Mouse (Mus musculus): ENCODE measurements around the gene Nop2. TPM values are rescaled to one million over a fixed set of nuclear protein-coding genes. Genes with fewer than 3 reads are reported as not detected.

The Nop2 gene
- polyA plus RNA-seq, 1 experiment from 2014 or later, result 69.8 TPM

- H3K4me1 ChIP-seq (ENCODE audit: control insufficient read depth, insufficient read depth, low read length), result no peaks in the 10 kb centered on the region; the same call in 1 of the 2 replicates
- ATAC-seq (replicated peaks; ENCODE audit: insufficient number of reproducible peaks, low FRiP score, low TSS enrichment, low read depth), result peak; percentile 93
- H3K36me3 ChIP-seq (replicated peaks; ENCODE audit: control insufficient read depth, insufficient read depth, low read depth, low read length), result peaks cover 6% of the 10 kb centered on the region; the same call in 1 of the 2 replicates
Measured at GRCm38 (mm10) chr6:125145001-125145400, 13.3 kb downstream of the Nop2 start, which contains the start of gene Iffo1. Gene Iffo1 (plus strand): TSS chr6:125145241.

GRCm38 (mm10) chr6:125145479-125145951, 13.8 kb downstream of the Nop2 start:
- Histone ChIP-seq H3K4me1 (ENCODE audit: control insufficient read depth, insufficient read depth, low read length) (no peaks in the 10 kb centered on the region; the same call in 1 of the 2 replicates), H3K27me3 (ENCODE audit: control insufficient read depth, insufficient read depth, low read length) (no peaks in the 10 kb centered on the region), H3K9me3 (replicated peaks; ENCODE audit: control insufficient read depth, low read length) (no peaks in the 10 kb centered on the region), H3K9ac (replicated peaks; ENCODE audit: low read length) (peak overlapping the region; percentile 79), H3K27ac (replicated peaks; ENCODE audit: low read depth, low read length) (peak overlapping the region; percentile 82), H3K36me3 (replicated peaks; ENCODE audit: control insufficient read depth, insufficient read depth, low read depth, low read length) (peaks cover 6% of the 10 kb centered on the region; the same call in 1 of the 2 replicates), H3K4me3 (ENCODE audit: low read depth, low read length) (peak overlapping the region; percentile 76), H3K4me2 (ENCODE audit: low read depth, low read length) (peak overlapping the region; percentile 86)
- 1% methylated on average over 34 of the region's 35 CpGs for WGBS
- peak; percentile 58 for ATAC-seq (replicated peaks; ENCODE audit: insufficient number of reproducible peaks, low FRiP score, low TSS enrichment, low read depth)
- no peak for DNase-seq (ENCODE audit: low spot score)

More at GRCm38 (mm10) chr6:125145001-125145400, 13.3 kb downstream of the Nop2 start, which contains the start of gene Iffo1:
- Histone ChIP-seq H3K27ac (replicated peaks; ENCODE audit: low read depth, low read length) (peak within 1 kb of the TSS; percentile 82), H3K4me2 (ENCODE audit: low read depth, low read length) (peak within 1 kb of the TSS; percentile 86), H3K9ac (replicated peaks; ENCODE audit: low read length) (peak within 1 kb of the TSS; percentile 79), H3K4me3 (ENCODE audit: low read depth, low read length) (peak within 1 kb of the TSS; percentile 76), H3K27me3 (ENCODE audit: control insufficient read depth, insufficient read depth, low read length) (no peaks in the 10 kb centered on the region), H3K9me3 (replicated peaks; ENCODE audit: control insufficient read depth, low read length) (no peaks in the 10 kb centered on the region)
- peak; percentile 93 for DNase-seq (ENCODE audit: low spot score)
- WGBS, result under 1% methylated on average over 16 of the region's 16 CpGs

DNA sequence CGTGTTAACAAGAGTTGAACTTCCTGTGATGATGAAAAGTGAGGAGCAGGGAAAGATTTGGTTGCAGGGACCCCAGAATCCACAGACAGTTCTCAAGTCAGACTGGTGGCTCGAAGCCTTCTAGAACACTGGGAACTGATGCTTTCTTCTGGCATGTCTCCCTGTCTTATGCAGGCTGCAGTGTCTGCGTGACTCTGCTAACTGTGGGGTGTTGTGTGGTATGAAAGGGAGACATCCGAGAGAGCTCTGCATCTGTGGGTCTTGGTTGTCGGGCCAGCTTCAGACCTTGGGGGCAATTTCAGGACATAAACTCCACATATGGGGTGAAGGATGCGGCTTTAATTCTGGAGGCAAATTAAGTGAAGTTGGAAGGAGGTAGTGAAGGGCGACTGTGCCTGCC, 14.4 kb downstream of the Nop2 start:
- Histone ChIP-seq H3K27me3 (ENCODE audit: control insufficient read depth, insufficient read depth, low read length) (no peaks in the 10 kb centered on the region), H3K9ac (replicated peaks; ENCODE audit: low read length) (peak overlapping the region; percentile 79), H3K36me3 (replicated peaks; ENCODE audit: control insufficient read depth, insufficient read depth, low read depth, low read length) (peaks cover 2% of the 10 kb centered on the region; the same call in 1 of the 2 replicates), H3K4me3 (ENCODE audit: low read depth, low read length) (peak overlapping the region; percentile 76), H3K4me1 (ENCODE audit: control insufficient read depth, insufficient read depth, low read length) (no peaks in the 10 kb centered on the region; the same call in 1 of the 2 replicates), H3K4me2 (ENCODE audit: low read depth, low read length) (peak overlapping the region; percentile 86), H3K9me3 (replicated peaks; ENCODE audit: control insufficient read depth, low read length) (no peaks in the 10 kb centered on the region), H3K27ac (replicated peaks; ENCODE audit: low read depth, low read length) (no peak overlapping the region)
- DNase-seq (ENCODE audit: low spot score), result no peak
- ATAC-seq (replicated peaks; ENCODE audit: insufficient number of reproducible peaks, low FRiP score, low TSS enrichment, low read depth), result no peak
- 50% methylated on average over 7 of the region's 7 CpGs for WGBS

- H3K4me3 ChIP-seq (ENCODE audit: low read depth, low read length), result no peak overlapping the region
- H3K27me3 ChIP-seq (ENCODE audit: control insufficient read depth, insufficient read depth, low read length), result no peaks in the 10 kb centered on the region
- peaks cover 2% of the 10 kb centered on the region; the same call in 1 of the 2 replicates for H3K36me3 ChIP-seq (replicated peaks; ENCODE audit: control insufficient read depth, insufficient read depth, low read depth, low read length)
- no peak overlapping the region for H3K27ac ChIP-seq (replicated peaks; ENCODE audit: low read depth, low read length)
- H3K9ac ChIP-seq (replicated peaks; ENCODE audit: low read length), result no peak overlapping the region
- no peaks in the 10 kb centered on the region; the same call in 1 of the 2 replicates for H3K4me1 ChIP-seq (ENCODE audit: control insufficient read depth, insufficient read depth, low read length)
- DNase-seq (ENCODE audit: low spot score) (no peak), ATAC-seq (replicated peaks; ENCODE audit: insufficient number of reproducible peaks, low FRiP score, low TSS enrichment, low read depth) (no peak)
- no peak overlapping the region for H3K4me2 ChIP-seq (ENCODE audit: low read depth, low read length)
- 86% methylated on average over 4 of the region's 4 CpGs for WGBS
- no peaks in the 10 kb centered on the region for H3K9me3 ChIP-seq (replicated peaks; ENCODE audit: control insufficient read depth, low read length)
Measured at GRCm38 (mm10) chr6:125146797-125147196, 15.1 kb downstream of the Nop2 start.

DNA sequence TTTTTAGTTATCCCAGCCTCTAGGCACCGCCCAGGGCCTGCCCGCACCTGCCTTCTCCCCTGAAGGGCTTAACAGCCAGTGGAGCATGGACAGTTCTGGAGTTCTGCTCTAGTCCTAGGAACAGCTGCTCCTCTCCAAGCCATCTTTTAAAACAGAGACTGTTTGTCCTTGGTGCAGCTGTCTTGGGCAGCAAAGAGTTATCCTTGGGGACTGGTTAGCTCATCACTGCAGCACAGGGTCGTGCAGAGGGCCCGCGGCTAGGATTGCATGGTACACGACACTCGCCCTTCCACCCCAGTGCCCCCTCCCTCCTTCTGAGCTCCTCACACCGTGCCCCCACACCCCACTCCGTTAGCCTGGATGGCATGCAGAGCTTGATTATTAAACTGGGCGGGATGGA, 15.6 kb downstream of the Nop2 start:
- Histone ChIP-seq H3K4me1 (ENCODE audit: control insufficient read depth, insufficient read depth, low read length) (no peaks in the 10 kb centered on the region; the same call in 1 of the 2 replicates), H3K36me3 (replicated peaks; ENCODE audit: control insufficient read depth, insufficient read depth, low read depth, low read length) (no peaks in the 10 kb centered on the region; the same call in 1 of the 2 replicates)

DNA sequence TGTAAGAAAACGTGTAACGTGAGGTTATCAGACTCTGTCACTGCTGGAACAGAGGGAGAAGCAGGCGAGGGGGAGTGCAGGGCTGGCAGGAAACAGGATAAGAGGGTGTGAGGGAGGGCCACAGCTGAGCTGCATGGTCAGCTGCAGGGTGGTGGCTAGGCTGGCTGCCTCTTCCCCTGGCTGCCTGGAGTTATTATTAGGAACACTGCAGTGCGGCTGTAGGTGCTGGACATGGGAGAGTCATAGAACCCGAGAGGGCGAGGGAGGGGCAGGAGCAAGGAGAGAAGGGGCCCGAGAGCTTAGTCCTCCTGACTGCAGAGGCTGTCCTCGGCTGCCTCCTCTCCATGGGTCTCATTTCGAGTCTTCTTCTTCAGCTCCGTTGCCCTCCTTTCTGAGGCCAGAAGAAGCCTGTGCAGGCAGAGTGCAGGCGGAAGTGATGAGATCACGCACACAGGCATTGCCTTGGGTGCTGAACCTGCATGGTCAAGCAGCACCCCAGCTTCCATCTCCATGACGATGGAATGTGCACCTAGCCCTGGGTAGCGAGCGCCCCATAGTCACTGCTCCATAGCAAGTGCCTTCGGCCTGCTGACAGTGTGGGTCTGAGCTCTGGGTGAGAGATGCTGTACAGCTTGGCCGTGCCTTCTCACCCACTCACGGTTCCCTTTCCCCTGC, 16.7 kb downstream of the Nop2 start:
- H3K4me2 ChIP-seq (ENCODE audit: low read depth, low read length), result no peak overlapping the region
- H3K27me3 ChIP-seq (ENCODE audit: control insufficient read depth, insufficient read depth, low read length), result no peaks in the 10 kb centered on the region
- 73% methylated on average over 18 of the region's 18 CpGs for WGBS
- no peaks in the 10 kb centered on the region; the same call in 1 of the 2 replicates for H3K4me1 ChIP-seq (ENCODE audit: control insufficient read depth, insufficient read depth, low read length)
- ATAC-seq (replicated peaks; ENCODE audit: insufficient number of reproducible peaks, low FRiP score, low TSS enrichment, low read depth) (no peak), DNase-seq (ENCODE audit: low spot score) (no peak)
- no peaks in the 10 kb centered on the region for H3K9me3 ChIP-seq (replicated peaks; ENCODE audit: control insufficient read depth, low read length)
- H3K36me3 ChIP-seq (replicated peaks; ENCODE audit: control insufficient read depth, insufficient read depth, low read depth, low read length), result no peaks in the 10 kb centered on the region; the same call in 1 of the 2 replicates
- H3K9ac ChIP-seq (replicated peaks; ENCODE audit: low read length), result peak overlapping the region; percentile 22; the same call in 1 of the 2 replicates
- H3K27ac ChIP-seq (replicated peaks; ENCODE audit: low read depth, low read length), result peak overlapping the region; percentile 20; the same call in 1 of the 2 replicates
- no peak overlapping the region for H3K4me3 ChIP-seq (ENCODE audit: low read depth, low read length)

More for the DNA sequence above, 15.6 kb downstream of the Nop2 start:
- H3K9me3 ChIP-seq (replicated peaks; ENCODE audit: control insufficient read depth, low read length), result no peaks in the 10 kb centered on the region
- peak overlapping the region; percentile 35; the same call in 1 of the 2 replicates for H3K9ac ChIP-seq (replicated peaks; ENCODE audit: low read length)
- no peaks in the 10 kb centered on the region for H3K27me3 ChIP-seq (ENCODE audit: control insufficient read depth, insufficient read depth, low read length)
- ATAC-seq (replicated peaks; ENCODE audit: insufficient number of reproducible peaks, low FRiP score, low TSS enrichment, low read depth), result no peak
- 57% methylated on average over 10 of the region's 10 CpGs for WGBS
- no peak overlapping the region for H3K4me2 ChIP-seq (ENCODE audit: low read depth, low read length)
- no peak overlapping the region for H3K4me3 ChIP-seq (ENCODE audit: low read depth, low read length)
- no peak overlapping the region for H3K27ac ChIP-seq (replicated peaks; ENCODE audit: low read depth, low read length)
- DNase-seq (ENCODE audit: low spot score), result no peak

DNA sequence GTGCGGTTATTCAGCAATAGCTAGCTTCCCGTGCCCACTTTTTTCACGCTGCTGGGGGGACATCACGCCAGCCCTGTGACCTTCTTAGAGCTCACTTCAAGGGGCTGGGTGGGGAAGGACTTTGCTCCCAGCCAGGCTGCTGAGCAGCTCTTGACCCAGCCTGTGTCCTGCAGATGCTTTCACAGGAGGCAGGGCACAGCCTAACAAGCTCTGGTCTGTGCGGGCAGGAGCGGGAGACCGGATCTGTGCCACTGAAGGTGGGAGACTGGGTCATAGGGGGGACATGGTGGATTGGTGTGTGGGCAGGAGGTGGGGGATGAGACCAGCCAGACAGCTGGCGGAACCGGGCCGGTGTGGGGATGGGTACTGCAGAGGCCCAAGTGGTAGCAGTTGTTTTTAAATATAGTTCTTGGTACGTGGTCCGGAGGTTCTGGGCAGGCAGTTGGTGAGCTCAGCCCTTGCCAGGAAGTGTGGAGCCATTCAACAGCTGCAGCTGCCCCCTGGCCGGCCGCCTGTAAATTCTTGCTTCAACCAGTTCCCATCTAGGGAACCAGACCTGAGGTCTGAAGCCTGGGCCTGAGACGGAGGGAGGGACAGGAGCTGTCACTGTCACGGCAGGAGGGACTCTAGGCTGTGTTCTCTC, 17.3 kb downstream of the Nop2 start:
- H3K4me1 ChIP-seq (ENCODE audit: control insufficient read depth, insufficient read depth, low read length), result no peaks in the 10 kb centered on the region; the same call in 1 of the 2 replicates

More for the DNA sequence above, 17.3 kb downstream of the Nop2 start:
- peak overlapping the region; percentile 20; the same call in 1 of the 2 replicates for H3K27ac ChIP-seq (replicated peaks; ENCODE audit: low read depth, low read length)
- H3K9me3 ChIP-seq (replicated peaks; ENCODE audit: control insufficient read depth, low read length), result no peaks in the 10 kb centered on the region
- DNase-seq (ENCODE audit: low spot score) (no peak), ATAC-seq (replicated peaks; ENCODE audit: insufficient number of reproducible peaks, low FRiP score, low TSS enrichment, low read depth) (no peak)
- 78% methylated on average over 16 of the region's 16 CpGs for WGBS
- no peaks in the 10 kb centered on the region; the same call in 1 of the 2 replicates for H3K36me3 ChIP-seq (replicated peaks; ENCODE audit: control insufficient read depth, insufficient read depth, low read depth, low read length)
- H3K4me3 ChIP-seq (ENCODE audit: low read depth, low read length), result no peak overlapping the region
- H3K27me3 ChIP-seq (ENCODE audit: control insufficient read depth, insufficient read depth, low read length), result no peaks in the 10 kb centered on the region
- no peak overlapping the region for H3K4me2 ChIP-seq (ENCODE audit: low read depth, low read length)
- H3K9ac ChIP-seq (replicated peaks; ENCODE audit: low read length), result no peak overlapping the region; the same call in 1 of the 2 replicates

Measured in embryonic facial prominence, embryonic 11.5 days (tissue).